Mouse (Mus musculus) MEL (cell line): Measurements from ENCODE around the gene Ncoa7. TPM values are rescaled to one million over a fixed set of nuclear protein-coding genes. Genes with fewer than 3 reads are reported as not detected.

ENCODE experiments used
- DNase-seq: peaks from one replicate; pipeline ENCODE4 v3.0.0; 2011; ENCODE audit warnings: low read depth, low spot score
- H3K27ac ChIP-seq: 2 replicates; pipeline ENCODE4 v1.5.1; 2012; ENCODE audit warnings: low read depth, mild to moderate bottlenecking, control low read depth, low read length, moderate library complexity; ENCODE audit not compliant: control insufficient read depth
- H3K27me3 ChIP-seq, 2 experiments: fragments of 150-350 bp in 1 of 2; sonication (generic) in 1 of 2; 2 replicates each; pipeline ENCODE4 v1.6.1; 2012; ENCODE audit warnings: low read length in 2 of 2, mild to moderate bottlenecking in 2 of 2, improper control_type of control experiment in 1 of 2, moderate library complexity in 1 of 2; ENCODE audit not compliant: insufficient read depth in 2 of 2, control insufficient read depth in 1 of 2
- H3K36me3 ChIP-seq, 2 experiments: 2 replicates each; pipeline ENCODE4 v1.6.1; 2012 to 2014; ENCODE audit warnings: low read length in 2 of 2, improper control_type of control experiment in 1 of 2, inconsistent platforms in 1 of 2, mild to moderate bottlenecking in 1 of 2; ENCODE audit not compliant: insufficient read depth in 2 of 2, control insufficient read depth in 1 of 2
- H3K4me1 ChIP-seq, 2 experiments: fragments of 150-350 bp in 1 of 2; sonication (generic) in 1 of 2; 2 replicates each; pipeline ENCODE4 v1.6.1; 2012; ENCODE audit warnings: low read length in 2 of 2, improper control_type of control experiment in 1 of 2, mild to moderate bottlenecking in 1 of 2; ENCODE audit not compliant: insufficient read depth in 2 of 2, control insufficient read depth in 1 of 2
- H3K4me3 ChIP-seq, 2 experiments: fragments of 150-350 bp in 1 of 2; sonication (generic) in 1 of 2; 2 replicates each; pipeline ENCODE4 v1.5.1; 2012; ENCODE audit warnings: low read depth in 2 of 2, low read length in 2 of 2, mild to moderate bottlenecking in 2 of 2, moderate library complexity in 2 of 2, control low read depth in 1 of 2, improper control_type of control experiment in 1 of 2; ENCODE audit not compliant: control insufficient read depth in 1 of 2, insufficient read depth in 1 of 2
- H3K79me2 ChIP-seq: 2 replicates; pipeline ENCODE4 v1.6.1; 2012; ENCODE audit warnings: mild to moderate bottlenecking, low read length, moderate library complexity; ENCODE audit not compliant: control insufficient read depth, poor library complexity, insufficient read depth
- H3K9ac ChIP-seq: 2 replicates; pipeline ENCODE4 v1.6.1; 2012; ENCODE audit warnings: low read depth, mild to moderate bottlenecking, control low read depth, low read length, moderate library complexity; ENCODE audit not compliant: control insufficient read depth, poor library complexity, severe bottlenecking
- H3K9me3 ChIP-seq: fragments of 150-350 bp; sonication (generic); replicated peaks from 2 replicates; pipeline ENCODE4 v1.6.1; 2012; ENCODE audit warnings: mild to moderate bottlenecking, low read length, improper control_type of control experiment, moderate library complexity; ENCODE audit not compliant: insufficient read depth
- CHD1 ChIP-seq: IDR thresholded peaks from 2 replicates; pipeline ENCODE4 v1.6.1; 2012; ENCODE audit warnings: low read depth, mild to moderate bottlenecking, inconsistent platforms, low read length, improper control_type of control experiment
- CTCF ChIP-seq, 3 experiments: IDR thresholded peaks in 2 of 3; conservative IDR thresholded peaks in 1 of 3; 2 replicates each; pipeline ENCODE4 v1.5.1; 2011 to 2012; ENCODE audit warnings: low read length in 3 of 3, low read depth in 2 of 3, mild to moderate bottlenecking in 2 of 3, improper control_type of control experiment in 1 of 3, inconsistent platforms in 1 of 3, mixed read lengths in 1 of 3, moderate library complexity in 1 of 3; ENCODE audit not compliant: control insufficient read depth in 1 of 3, insufficient read depth in 1 of 3, poor library complexity in 1 of 3, severe bottlenecking in 1 of 3
- E2F4 ChIP-seq: IDR thresholded peaks from 2 replicates; pipeline ENCODE4 v1.6.1; 2011; ENCODE audit warnings: low read depth, low read length, improper control_type of control experiment, borderline replicate concordance
- ELF1 ChIP-seq: IDR thresholded peaks from 2 replicates; pipeline ENCODE4 v1.6.1; 2014; ENCODE audit warnings: low read depth, mild to moderate bottlenecking, inconsistent platforms, low read length, improper control_type of control experiment, moderate library complexity
- EP300 ChIP-seq, 2 experiments: IDR thresholded peaks; 2 replicates each; pipeline ENCODE4 v1.6.1; 2011; ENCODE audit warnings: improper control_type of control experiment in 2 of 2, low read length in 2 of 2, low read depth in 1 of 2, mild to moderate bottlenecking in 1 of 2
- ETS1 ChIP-seq: IDR thresholded peaks from 2 replicates; pipeline ENCODE4 v1.6.1; 2012; ENCODE audit warnings: low read depth, mild to moderate bottlenecking, inconsistent platforms, low read length, improper control_type of control experiment, moderate library complexity
- GABPA ChIP-seq: IDR thresholded peaks from 2 replicates; pipeline ENCODE4 v1.6.1; 2012; ENCODE audit warnings: low read depth, mild to moderate bottlenecking, inconsistent platforms, low read length, improper control_type of control experiment, moderate library complexity
- GATA1 ChIP-seq: IDR thresholded peaks from 2 replicates; pipeline ENCODE4 v1.6.1; 2011; ENCODE audit warnings: low read depth, low read length, improper control_type of control experiment
- HCFC1 ChIP-seq: IDR thresholded peaks from 2 replicates; pipeline ENCODE4 v1.6.1; 2012; ENCODE audit warnings: low read depth, mild to moderate bottlenecking, inconsistent platforms, low read length, improper control_type of control experiment, moderate library complexity
- KAT2A ChIP-seq: conservative IDR thresholded peaks from 2 replicates; pipeline ENCODE4 v1.6.1; 2012; ENCODE audit warnings: low read depth, low read length, improper control_type of control experiment, inconsistent platforms
- MAFK ChIP-seq: IDR thresholded peaks from 2 replicates; pipeline ENCODE4 v1.6.1; 2011; ENCODE audit warnings: low read depth, mild to moderate bottlenecking, low read length, improper control_type of control experiment, borderline replicate concordance
- MAX ChIP-seq: IDR thresholded peaks from 2 replicates; pipeline ENCODE4 v1.6.1; 2011; ENCODE audit warnings: low read length, improper control_type of control experiment
- MYB ChIP-seq: IDR thresholded peaks from 2 replicates; pipeline ENCODE4 v1.6.1; 2011; ENCODE audit warnings: mild to moderate bottlenecking, low read depth, low read length, improper control_type of control experiment
- MYC ChIP-seq: IDR thresholded peaks from 2 replicates; pipeline ENCODE4 v1.6.1; 2011; ENCODE audit warnings: low read depth, mild to moderate bottlenecking, low read length, improper control_type of control experiment, moderate library complexity
- NELFE ChIP-seq: IDR thresholded peaks from 2 replicates; pipeline ENCODE4 v1.6.1; 2011; ENCODE audit warnings: low read depth, low read length, improper control_type of control experiment
- NRF1 ChIP-seq: IDR thresholded peaks from 2 replicates; pipeline ENCODE4 v1.6.1; 2014; ENCODE audit warnings: low read depth, mild to moderate bottlenecking, inconsistent platforms, low read length, improper control_type of control experiment, moderate library complexity; ENCODE audit not compliant: poor library complexity, insufficient read depth, severe bottlenecking
- POLR2A ChIP-seq, 2 experiments: IDR thresholded peaks; 2 replicates each; pipeline ENCODE4 v1.6.1; 2011 to 2012; ENCODE audit warnings: low read length in 2 of 2, mild to moderate bottlenecking in 2 of 2, control low read depth in 1 of 2, improper control_type of control experiment in 1 of 2, low read depth in 1 of 2, moderate library complexity in 1 of 2; ENCODE audit not compliant: control insufficient read depth in 1 of 2, insufficient read depth in 1 of 2, poor library complexity in 1 of 2
- POLR2AphosphoS2 ChIP-seq: IDR thresholded peaks from 2 replicates; pipeline ENCODE4 v1.6.1; 2011; ENCODE audit warnings: low read length, improper control_type of control experiment
- SIN3A ChIP-seq: IDR thresholded peaks from 2 replicates; pipeline ENCODE4 v1.6.1; 2012; ENCODE audit warnings: low read length, improper control_type of control experiment, inconsistent platforms
- SMC3 ChIP-seq: IDR thresholded peaks from 2 replicates; pipeline ENCODE4 v1.6.1; 2011; ENCODE audit warnings: low read depth, low read length, improper control_type of control experiment
- TAL1 ChIP-seq: IDR thresholded peaks from 2 replicates; pipeline ENCODE4 v1.6.1; 2012; ENCODE audit warnings: mild to moderate bottlenecking, inconsistent platforms, low read length, moderate library complexity, mixed read lengths
- TBP ChIP-seq: IDR thresholded peaks from 2 replicates; pipeline ENCODE4 v1.8.0; 2011; ENCODE audit warnings: low read depth, low read length, improper control_type of control experiment
- UBTF ChIP-seq: IDR thresholded peaks from 2 replicates; pipeline ENCODE4 v1.6.1; 2012; ENCODE audit warnings: low read depth, mild to moderate bottlenecking, inconsistent platforms, low read length, improper control_type of control experiment, moderate library complexity, borderline replicate concordance; ENCODE audit not compliant: insufficient read depth
- USF2 ChIP-seq, 2 experiments: IDR thresholded peaks; 2 replicates each; pipeline ENCODE4 v1.6.1; 2011 to 2012; ENCODE audit warnings: improper control_type of control experiment in 2 of 2, low read length in 2 of 2, borderline replicate concordance in 1 of 2, inconsistent platforms in 1 of 2, low read depth in 1 of 2, mild to moderate bottlenecking in 1 of 2; ENCODE audit not compliant: insufficient read depth in 1 of 2
- ZKSCAN1 ChIP-seq: IDR thresholded peaks from 2 replicates; pipeline ENCODE4 v1.6.1; 2012; ENCODE audit warnings: low read depth, mild to moderate bottlenecking, inconsistent platforms, low read length, improper control_type of control experiment, moderate library complexity
- ZMIZ1 ChIP-seq: IDR thresholded peaks from 2 replicates; pipeline ENCODE4 v1.6.1; 2012; ENCODE audit warnings: low read depth, mild to moderate bottlenecking, inconsistent platforms, low read length, improper control_type of control experiment, moderate library complexity
- polyA plus RNA-seq, 2 experiments: library from polyadenylated mRNA; stranded (reverse) in 1 of 2; unstranded in 1 of 2; fragments of >175 nt in 1 of 2; fragments of >200 nt in 1 of 2; gene quantifications; 2 replicates each; pipeline versions ENCODE4 v1.2.1 to v1.2.4; 2012; ENCODE audit warnings: low replicate concordance in 2 of 2, low read depth in 1 of 2; ENCODE audit not compliant: insufficient read length in 2 of 2, insufficient read depth in 1 of 2, missing spikeins in 1 of 2
- total RNA-seq: library from RNA; depleted of rRNA; stranded (reverse); fragments of 300-350 nt; gene quantifications from 2 replicates; pipeline ENCODE4 v1.2.3, GENCODE M21; 2012

Ncoa7 gene
- total and polyA plus RNA-seq, 3 experiments = 1.7 to 64.9 (median 4.2) TPM

DNA sequence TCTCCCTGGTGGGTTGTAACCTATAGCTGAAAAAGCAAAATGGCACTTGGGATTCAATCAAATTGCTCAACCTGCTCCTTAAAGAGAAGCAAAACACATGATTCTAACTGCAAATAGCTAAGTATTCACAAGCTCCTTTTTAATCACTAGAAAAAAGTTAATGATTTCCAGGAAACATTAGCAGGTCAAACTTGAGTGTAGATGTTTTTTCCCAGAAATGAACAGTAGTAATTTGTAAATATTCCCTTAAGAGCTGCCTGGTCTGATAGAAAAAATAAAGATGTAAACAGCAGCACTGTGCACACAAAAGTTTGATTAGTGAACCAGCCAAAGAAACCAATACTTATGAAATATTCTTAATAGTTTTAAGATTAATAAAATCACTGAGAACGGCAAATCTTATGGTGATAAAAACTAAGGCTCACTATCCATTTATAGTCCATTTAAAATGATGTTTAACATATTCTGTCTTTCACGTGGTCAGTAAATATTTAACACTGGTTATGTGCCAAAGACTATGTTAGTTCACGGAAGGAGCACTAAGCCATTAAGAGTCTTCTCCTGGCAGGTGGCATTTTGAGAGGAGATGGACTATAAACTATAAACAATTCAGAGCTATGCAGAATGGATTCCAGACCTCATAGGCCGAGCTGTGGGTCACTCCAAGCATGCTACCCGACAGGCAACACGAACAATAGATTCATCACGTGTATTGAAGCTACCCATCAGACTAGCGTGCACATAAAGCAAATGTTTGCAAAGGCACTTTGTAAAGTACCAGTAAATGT is 43.6 kb downstream of the Ncoa7 start:
- no peak for DNase-seq
- no peaks in the 10 kb centered on the region for H3K27me3 ChIP-seq
- H3K9me3 ChIP-seq = no peaks in the 10 kb centered on the region
- peaks cover 14 to 17% of the 10 kb centered on the region in 2 experiments for H3K4me1 ChIP-seq
- no peak overlapping the region for H3K9ac ChIP-seq
- TF ChIP-seq NRF1 = no peak
- TF ChIP-seq EP300 (IDR thresholded peaks at IDR 0.05; ENCODE audit: low read depth in 1 of 2, low read length in 2 of 2) = no peak
- no peak for TF ChIP-seq GABPA
- no peak for TF ChIP-seq SMC3
- TF ChIP-seq CHD1 = no peak
- no peak for TF ChIP-seq GATA1
- no peak for TF ChIP-seq TAL1
- TF ChIP-seq KAT2A = no peak
- no peak for TF ChIP-seq ZKSCAN1
- TF ChIP-seq ELF1 = no peak
- no peak for TF ChIP-seq UBTF
- no peak for TF ChIP-seq TBP
- no peak for TF ChIP-seq MAX
- TF ChIP-seq CTCF (IDR thresholded peaks at IDR 0.05 in 2 of 3, conservative IDR thresholded peaks at IDR 0.05 in 1 of 3; ENCODE audit: control insufficient read depth in 1 of 3, insufficient read depth in 1 of 3, low read depth in 2 of 3, low read length in 3 of 3, poor library complexity in 1 of 3, severe bottlenecking in 1 of 3) = no peak
- TF ChIP-seq MAFK = no peak
- no peak for TF ChIP-seq SIN3A
- TF ChIP-seq, all 39 proteins: peak for 0
- H3K27ac ChIP-seq = no peak overlapping the region
- no peak overlapping the region for H3K4me3 ChIP-seq
- H3K36me3 ChIP-seq = peaks cover 0 to 23% of the 10 kb centered on the region in 2 experiments; a peak in 2 of 4 replicates
- no peaks in the 10 kb centered on the region for H3K79me2 ChIP-seq

DNA sequence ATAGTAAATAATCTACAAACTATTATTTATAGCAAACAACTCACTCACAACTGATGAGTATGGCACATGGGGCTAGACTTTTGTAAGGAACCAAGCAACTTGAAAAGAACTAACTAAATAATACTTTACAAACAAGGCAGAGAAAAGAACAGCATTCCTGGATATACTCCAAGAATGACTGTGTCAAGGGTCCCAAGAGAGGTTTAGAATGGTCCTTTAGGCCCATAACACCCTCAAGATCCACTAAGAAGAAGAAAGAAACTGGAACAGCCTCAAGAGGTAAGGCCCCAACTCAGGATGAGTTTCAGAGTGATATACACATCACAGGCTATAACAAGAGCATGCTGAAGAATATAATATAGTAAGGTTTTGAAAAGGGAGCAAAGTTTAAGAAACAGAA is 47.1 kb downstream of the Ncoa7 start:
- Histone ChIP-seq H3K4me3 (no peak overlapping the region), H3K79me2 (no peaks in the 10 kb centered on the region), H3K9ac (no peak overlapping the region), H3K4me1 (peaks cover 16 to 17% of the 10 kb centered on the region in 2 experiments), H3K27me3 (no peaks in the 10 kb centered on the region), H3K9me3 (no peaks in the 10 kb centered on the region), H3K27ac (no peak overlapping the region), H3K36me3 (peaks cover 0 to 27% of the 10 kb centered on the region in 2 experiments; a peak in 2 of 4 replicates)
- TF ChIP-seq POLR2AphosphoS2 (no peak), MYC (no peak), ZMIZ1 (no peak), NRF1 (no peak), MYB (no peak), GABPA (no peak), MAX (no peak), KAT2A (no peak), SMC3 (no peak), GATA1 (no peak), CHD1 (no peak), MAFK (no peak), SIN3A (no peak), USF2 (IDR thresholded peaks at IDR 0.05; ENCODE audit: borderline replicate concordance in 1 of 2, insufficient read depth in 1 of 2, low read depth in 1 of 2, low read length in 2 of 2) (no peak), HCFC1 (no peak), TAL1 (no peak), ETS1 (no peak), E2F4 (no peak), POLR2A (IDR thresholded peaks at IDR 0.05; ENCODE audit: control insufficient read depth in 1 of 2, insufficient read depth in 1 of 2, low read depth in 1 of 2, low read length in 2 of 2, poor library complexity in 1 of 2) (no peak), NELFE (no peak)
- no peak for DNase-seq
